Mouse (Mus musculus) Patski (cell line): ENCODE results near the gene Nup50. TPM values are rescaled to one million over a fixed set of nuclear protein-coding genes. Genes with fewer than 3 reads are reported as not detected.
A peak's percentile ranks its signal among the peaks of the same experiment; 100 is the strongest.

Experiments
- ATAC-seq: fragments of 100-300 bp; one replicate; pipeline ENCODE4 v1.8.0; 2021
- CTCF ChIA-PET: fragments of 350-600 bp; sonication (Branson Sonifier 250); formaldehyde crosslinking; loops from one replicate; lab custom pipeline; 2022; ENCODE audit warnings: inconsistent platforms; lab: Charles Lee
- POLR2A ChIA-PET: fragments of 350-600 bp; sonication (Branson Sonifier 250); formaldehyde crosslinking; loops from one replicate; lab custom pipeline; 2022; ENCODE audit warnings: antibody characterized with exemption, inconsistent platforms; lab: Charles Lee
- DNase-seq: peaks from one replicate; pipeline ENCODE4 v3.0.0-alpha.2; 2011; ENCODE audit warnings: low read depth, low spot score
- H3K27me3 ChIP-seq: fragments of 371-371 bp; one replicate; pipeline ENCODE4 v1.5.1; 2021
- CTCF ChIP-seq: fragments of 100-300 bp; IDR thresholded peaks from one replicate; pipeline ENCODE4 v1.5.1; 2021
- in situ Hi-C: fragments of 300-500 bp; cut with MboI; formaldehyde crosslinking; loops from 3 replicates; pipeline ENCODE4 v1.11.1; 2018; ENCODE audit warnings: low pct_unique_long_range_greater_than_20kb, mixed read lengths
- polyA plus RNA-seq: library from polyadenylated mRNA; unstranded; gene quantifications from one replicate; pipeline ENCODE4 v1.2.3, GENCODE M21; 2021

The Nup50 gene
- polyA plus RNA-seq, 1 experiment from 2014 or later: 41.5 TPM

DNA sequence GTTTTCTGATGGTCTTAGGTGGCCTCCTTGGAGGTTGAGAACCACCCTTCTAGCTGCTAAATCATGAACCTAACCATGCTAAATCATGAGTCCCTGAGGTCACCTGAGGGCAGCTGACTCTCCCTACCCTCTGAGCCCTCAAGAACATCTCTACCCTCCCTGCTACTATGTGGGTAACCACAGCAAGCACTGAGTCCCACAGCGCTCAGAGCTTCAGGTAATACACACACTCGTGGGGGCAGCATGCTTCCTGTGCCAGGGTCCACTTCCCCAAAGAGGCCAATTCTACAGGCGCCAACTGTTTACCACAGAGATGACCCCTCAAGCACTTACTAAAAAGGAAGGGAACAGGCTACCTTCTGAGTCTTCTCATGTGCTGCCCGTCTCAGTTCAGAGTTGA is 45.3 kb downstream of the Nup50 start:
- H3K27me3 ChIP-seq: no peaks in the 10 kb centered on the region
- ChIA-PET POLR2A (no interaction called here), CTCF (interaction anchor here (0.7 kb wide), 1 partner anchor 43 kb away, joined by 3 read pairs; no protein-coding TSS in a partner anchor)
- ATAC-seq (no peak), DNase-seq (no peak)
- no peak for TF ChIP-seq CTCF
- in situ Hi-C loops: no loop called here

DNA sequence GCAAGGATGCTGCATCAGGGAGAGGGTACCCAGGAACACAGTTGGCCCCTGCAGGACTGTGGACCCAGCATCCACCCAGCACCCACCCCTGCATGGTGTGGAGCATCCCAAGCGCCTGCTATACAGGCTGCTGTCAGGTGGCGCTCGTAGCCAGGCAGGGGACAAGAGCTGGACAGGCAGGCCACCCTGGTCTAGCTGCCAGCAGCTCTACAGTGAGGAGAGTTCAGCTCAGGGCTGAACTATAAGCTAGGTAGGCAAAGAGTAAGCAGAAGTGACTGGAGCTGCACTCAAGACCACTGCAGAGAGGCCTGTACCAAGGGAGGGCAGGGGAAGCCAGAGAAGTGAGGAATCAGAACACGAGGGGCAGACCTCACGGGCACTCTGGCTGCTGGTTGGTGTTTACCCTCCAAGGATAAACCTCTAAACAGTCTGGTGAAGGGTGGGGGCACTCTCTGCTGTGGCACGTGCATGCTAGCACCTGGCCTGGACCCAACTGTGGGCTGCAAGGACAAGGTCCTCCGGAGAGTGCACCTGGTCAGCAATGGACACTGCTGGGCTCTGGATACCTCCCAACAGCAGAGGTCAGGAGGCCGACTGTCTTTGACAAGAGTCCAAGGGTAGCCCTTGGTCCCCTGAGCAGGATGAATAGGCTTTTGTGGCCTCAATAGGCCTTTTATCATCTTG is 49.8 kb downstream of the Nup50 start:
- CTCF ChIA-PET: no interaction called here
- in situ Hi-C loops: no loop called here
- POLR2A ChIA-PET: no interaction called here
- ATAC-seq: no peak
- H3K27me3 ChIP-seq: no peaks in the 10 kb centered on the region
- TF ChIP-seq CTCF: no peak
- DNase-seq: no peak

DNA sequence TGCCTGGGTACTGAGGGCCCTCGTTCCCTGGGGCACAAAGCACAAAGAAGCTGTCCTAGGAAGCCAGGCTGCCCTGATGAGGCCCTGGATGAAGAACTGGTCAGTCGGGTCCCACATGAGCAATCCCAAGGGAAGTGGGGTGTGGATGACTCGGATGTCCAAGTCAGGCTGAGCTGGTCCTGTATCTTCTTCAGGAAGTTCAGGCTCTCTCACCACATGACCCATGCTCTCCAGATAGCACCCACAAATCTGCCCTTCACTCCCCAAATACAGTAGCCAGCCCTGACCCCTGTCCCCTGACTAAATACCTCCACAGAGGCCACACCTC is 50.3 kb downstream of the Nup50 start:
- no peak for DNase-seq
- ATAC-seq: no peak
- ChIA-PET CTCF (no interaction called here), POLR2A (no interaction called here)
- no peaks in the 10 kb centered on the region for H3K27me3 ChIP-seq
- in situ Hi-C loops: no loop called here
- TF ChIP-seq CTCF: no peak

DNA sequence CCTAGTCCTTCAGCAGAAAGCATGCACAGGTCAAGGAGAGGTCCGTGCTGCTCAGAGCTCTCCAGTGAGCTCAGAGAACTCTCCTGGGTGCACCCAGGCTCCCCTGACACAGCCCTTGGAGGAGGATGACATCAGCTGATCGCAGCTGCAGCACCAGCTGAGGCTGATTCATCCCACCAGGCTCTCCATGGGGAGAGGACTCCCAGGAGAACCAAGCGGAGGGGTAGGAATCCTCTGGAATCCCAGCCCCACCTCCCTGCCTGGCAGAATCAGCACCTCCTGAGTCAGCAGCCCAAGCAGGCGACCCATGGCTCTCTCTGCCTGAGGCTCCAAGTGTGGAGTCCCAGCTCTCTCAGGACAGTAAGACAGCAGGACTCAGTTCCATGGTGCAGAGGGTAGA is 52.5 kb downstream of the Nup50 start:
- CTCF ChIA-PET: interaction anchor here (0.6 to 1.3 kb wide), 4 partner anchors 9 to 50 kb away, joined by 3 to 4 read pairs (median 4); no protein-coding TSS in a partner anchor
- peak; percentile 97 for ATAC-seq
- no peak for TF ChIP-seq CTCF

DNA sequence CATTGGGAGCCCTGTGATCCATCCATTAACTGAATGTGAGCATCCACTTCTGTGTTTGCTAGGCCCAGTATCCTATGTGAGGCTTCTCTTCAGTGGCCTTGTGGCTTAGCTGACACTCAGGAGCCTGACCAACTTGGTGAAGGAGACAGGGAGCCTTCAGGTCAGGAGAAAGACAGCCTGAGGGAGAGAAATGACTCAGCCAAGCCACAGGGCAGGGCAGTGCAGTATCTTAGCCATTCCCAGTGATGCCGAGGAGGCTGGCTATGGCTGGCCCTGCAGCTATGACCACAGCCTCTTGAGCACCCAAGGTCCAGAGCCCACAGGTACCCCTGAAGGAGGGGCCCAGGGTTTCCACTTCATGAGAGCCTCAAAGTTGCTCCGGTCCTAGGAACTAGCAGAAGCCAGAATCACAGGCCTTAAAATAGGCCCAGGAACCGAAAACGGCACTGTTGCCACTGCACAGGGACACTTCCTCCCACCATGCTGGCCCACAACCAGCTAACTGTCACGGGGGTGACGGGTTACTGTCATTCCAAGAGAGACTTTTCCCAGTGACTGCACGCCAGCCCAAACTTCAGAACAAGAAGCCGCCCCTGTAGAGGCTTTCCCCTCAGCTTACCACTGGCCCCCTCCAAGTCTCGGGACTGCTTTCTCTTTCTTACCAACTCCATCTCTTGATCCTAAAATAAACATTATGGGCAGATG is 58.5 kb downstream of the Nup50 start:
- POLR2A ChIA-PET: no interaction called here
- H3K27me3 ChIP-seq: no peaks in the 10 kb centered on the region
- in situ Hi-C loops: no loop called here
- TF ChIP-seq CTCF: no peak
- ATAC-seq (peak; percentile 55), DNase-seq (no peak)
- CTCF ChIA-PET: no interaction called here

More for the DNA sequence above, 52.5 kb downstream of the Nup50 start:
- POLR2A ChIA-PET: no interaction called here
- H3K27me3 ChIP-seq: no peaks in the 10 kb centered on the region
- in situ Hi-C loops: no loop called here
- DNase-seq: peak; percentile 92

DNA sequence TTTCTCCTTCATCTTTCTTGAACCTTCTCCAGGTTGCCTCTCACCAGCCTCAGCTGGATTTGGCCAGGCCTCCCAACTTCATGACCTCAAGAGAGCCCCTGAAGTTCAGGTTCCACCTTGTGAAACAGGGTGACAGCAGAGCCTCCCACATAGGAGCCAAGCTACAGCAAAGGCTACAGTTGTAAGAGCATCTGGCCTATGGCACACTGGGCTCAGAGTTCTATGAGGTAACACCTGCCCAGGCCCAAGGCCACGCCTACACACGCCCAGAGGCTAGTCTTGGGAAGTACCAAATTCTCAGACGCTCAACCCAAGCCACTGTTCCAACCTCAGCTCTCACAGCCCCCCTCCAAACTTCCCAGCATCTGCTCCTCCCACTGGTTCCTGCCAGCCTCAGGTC is 59.7 kb downstream of the Nup50 start:
- ATAC-seq: no peak
- ChIA-PET CTCF (interaction anchor here (1.2 kb wide), 1 partner anchor 60 kb away, joined by 3 read pairs; no protein-coding TSS in a partner anchor), POLR2A (interaction anchor here (1.6 kb wide), 1 partner anchor 52 kb away, joined by 4 read pairs; no protein-coding TSS in a partner anchor)
- in situ Hi-C loops: no loop called here
- no peaks in the 10 kb centered on the region for H3K27me3 ChIP-seq
- no peak for DNase-seq
- TF ChIP-seq CTCF: no peak

DNA sequence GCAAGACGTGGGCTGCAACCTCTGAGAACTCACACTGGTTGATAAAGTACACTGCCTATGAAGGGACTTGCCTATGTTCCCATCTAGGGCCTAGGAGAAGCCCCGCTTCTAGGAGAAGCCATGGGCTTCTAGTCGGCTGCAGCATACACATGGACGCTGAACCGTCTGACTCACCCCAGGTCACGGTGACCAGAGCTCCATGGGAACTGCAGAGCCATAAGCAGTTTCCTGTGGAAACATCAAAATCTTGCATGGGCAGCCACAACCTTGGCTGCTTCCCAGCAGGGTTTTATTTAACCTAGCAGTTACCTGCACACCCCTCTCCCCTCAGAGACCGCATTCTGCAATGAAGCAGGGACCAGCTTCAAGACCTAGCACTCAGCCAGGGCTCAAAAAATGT is 60.5 kb downstream of the Nup50 start:
- ChIA-PET CTCF (interaction anchor here (1.2 kb wide), 1 partner anchor 59 kb away, joined by 3 read pairs; no protein-coding TSS in a partner anchor), POLR2A (interaction anchor here (0.7 to 1.6 kb wide), 2 partner anchors 52 to 773 kb away, joined by 3 to 4 read pairs; no protein-coding TSS in a partner anchor)
- ATAC-seq (peak; percentile 28), DNase-seq (no peak)
- H3K27me3 ChIP-seq: no peaks in the 10 kb centered on the region
- no peak for TF ChIP-seq CTCF
- in situ Hi-C loops: no loop called here

DNA sequence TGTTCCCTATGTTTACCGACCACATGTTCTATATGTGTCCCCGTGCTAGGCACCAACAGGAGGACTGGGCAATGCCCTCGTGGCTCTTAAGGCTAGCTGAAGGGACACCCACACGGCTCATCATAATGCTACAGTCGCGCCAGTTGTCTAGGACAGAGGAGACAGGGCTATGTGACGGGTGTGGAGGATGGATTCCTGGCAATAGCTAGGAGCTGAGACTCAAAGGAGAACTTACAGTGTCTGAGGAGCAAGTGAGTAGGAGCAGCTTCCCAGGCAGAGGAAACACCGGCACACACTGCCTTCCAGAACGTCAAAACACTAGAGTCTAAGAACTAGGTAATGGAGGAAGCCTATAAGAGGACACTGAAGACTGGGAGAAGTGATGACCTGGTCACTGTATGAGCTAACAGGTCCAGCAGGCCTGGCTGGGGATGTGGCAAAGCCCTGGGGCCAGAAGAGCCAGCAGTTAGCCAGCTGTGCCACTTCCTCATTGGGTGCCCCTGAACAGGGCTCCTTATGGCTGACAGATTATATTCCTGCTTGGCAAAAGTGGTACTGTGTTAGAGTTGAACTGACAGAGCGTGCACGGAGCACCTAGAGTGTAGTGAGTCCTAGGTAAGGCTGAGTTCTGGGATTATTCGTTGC is 62.4 kb downstream of the Nup50 start:
- ChIA-PET CTCF (interaction anchor here (1.3 kb wide), 1 partner anchor 25 kb away, joined by 3 read pairs; no protein-coding TSS in a partner anchor), POLR2A (interaction anchor here (0.7 to 1.2 kb wide), 3 partner anchors 57 to 85 kb away, joined by 3 to 4 read pairs (median 3); no protein-coding TSS in a partner anchor)
- TF ChIP-seq CTCF: no peak
- DNase-seq (no peak), ATAC-seq (no peak)
- H3K27me3 ChIP-seq: no peaks in the 10 kb centered on the region
- in situ Hi-C loops: no loop called here

DNA sequence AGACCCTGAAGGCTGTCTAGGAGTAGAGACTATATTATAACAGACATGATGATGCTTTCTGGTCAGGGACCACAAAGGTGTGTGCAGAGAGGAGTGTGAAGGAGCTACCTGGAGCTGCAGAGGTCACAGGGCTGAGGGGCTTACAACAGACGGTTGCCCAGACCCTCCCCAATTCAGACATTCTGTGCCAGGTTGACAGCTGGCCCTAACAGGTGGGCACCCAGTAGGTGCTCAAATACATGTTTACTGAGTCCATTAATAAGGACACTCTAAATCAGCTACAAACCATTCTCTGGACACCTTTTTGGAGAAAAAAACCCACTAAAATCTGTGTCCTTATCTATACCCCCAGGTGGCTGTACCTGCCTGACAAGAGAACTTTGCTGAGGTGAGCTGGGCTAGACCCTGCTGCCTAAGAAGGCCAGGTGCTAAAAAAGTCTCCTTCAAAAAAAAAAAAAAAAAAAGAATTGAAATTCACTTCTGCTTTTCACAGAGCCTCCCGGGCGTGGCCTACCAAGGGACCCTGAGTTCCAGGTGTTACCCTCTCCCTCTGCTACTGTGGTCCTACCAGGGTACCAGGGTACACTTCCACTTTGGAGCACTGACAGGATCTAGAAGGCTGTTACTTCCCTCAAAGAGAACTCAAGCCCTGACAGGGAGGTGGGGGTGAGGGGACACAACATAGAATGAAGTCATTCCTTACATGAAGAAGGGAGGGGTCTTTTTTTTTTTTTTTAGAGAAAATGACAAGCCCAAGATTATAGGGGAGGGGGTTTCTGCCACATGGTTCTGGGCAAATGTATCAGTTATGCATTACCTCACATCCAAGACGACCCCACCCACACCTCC is 63.2 kb downstream of the Nup50 start:
- TF ChIP-seq CTCF: no peak
- in situ Hi-C loops: no loop called here
- no peak for ATAC-seq
- CTCF ChIA-PET: interaction anchor here (1.3 to 1.5 kb wide), 2 partner anchors 25 to 61 kb away, joined by 3 read pairs; no protein-coding TSS in a partner anchor
- H3K27me3 ChIP-seq: no peaks in the 10 kb centered on the region
- no peak for DNase-seq
- POLR2A ChIA-PET: interaction anchor here (0.7 to 1.3 kb wide), 4 partner anchors 8 to 84 kb away, joined by 3 to 4 read pairs (median 3); partner anchors contain the start of gene Nup50
